25 mouse cellular contexts compared by ENCODE assay signal in genomic region chr12:107539683-107540082, GRCm38 (mm10). TPM values are rescaled to one million over a fixed set of nuclear protein-coding genes. Genes with fewer than 3 reads are reported as not detected.
DNase-seq lines count a peak whose midpoint lies in the region; ATAC-seq and TF ChIP-seq lines count a peak whose summit lies in the region.
"Had no signal": no experiment of that assay in that cellular context is flagged by ENCODE, and none has a peak within 500 bp of the region (broad histone marks: within the 10 kb centered on the region; RNA-seq: fewer than 3 reads in every experiment).

No protein-coding gene starts in this region.

- no peak for ATAC-seq in intestine, embryonic 14.5 days (replicated peaks; ENCODE audit: low FRiP score, low TSS enrichment, low read depth)
- no peak for ATAC-seq in intestine, postnatal 0 days
- peak; percentile 31 for ATAC-seq in lung, embryonic 15.5 days (ENCODE audit: borderline replicate concordance, extremely low read depth, low FRiP score, low TSS enrichment)
- 0 out of 2 replicates have a peak, but pooled peaks have one; percentile 31 for ATAC-seq in intestine, embryonic 16.5 days
- peak; percentile 71; the same call in 1 of the 2 replicates for ATAC-seq in stomach, embryonic 16.5 days (ENCODE audit: insufficient read depth, low FRiP score)
- ATAC-seq: forebrain, embryonic 16.5 days had no signal

- H3K27ac ChIP-seq in intestine, embryonic 14.5 days (ENCODE audit: low read depth): no peak overlapping the region
- no peak overlapping the region for H3K27ac ChIP-seq in intestine, postnatal 0 days (ENCODE audit: low read depth, low read length)
- no peak overlapping the region for H3K27ac ChIP-seq in lung, embryonic 15.5 days
- H3K27ac ChIP-seq in intestine, embryonic 16.5 days (ENCODE audit: low read length): no peak overlapping the region
- no peak overlapping the region for H3K27ac ChIP-seq in stomach, embryonic 16.5 days (ENCODE audit: low read length)
- no peak overlapping the region for H3K27ac ChIP-seq in midbrain, embryonic 10.5 days (replicated peaks)
- H3K27ac ChIP-seq: embryonic facial prominence, embryonic 13.5 days; forebrain, embryonic 12.5 days; heart, adult 2 months; heart, embryonic 15.5 days; hindbrain, embryonic 10.5 days had no signal

- H3K9me3 ChIP-seq in intestine, embryonic 14.5 days (ENCODE audit: control insufficient read depth, low read length): no peaks in the 10 kb centered on the region
- H3K9me3 ChIP-seq in intestine, postnatal 0 days (ENCODE audit: control insufficient read depth): no peaks in the 10 kb centered on the region
- no peaks in the 10 kb centered on the region for H3K9me3 ChIP-seq in lung, embryonic 15.5 days
- no peaks in the 10 kb centered on the region for H3K9me3 ChIP-seq in intestine, embryonic 16.5 days (ENCODE audit: control insufficient read depth, low read length)
- no peaks in the 10 kb centered on the region for H3K9me3 ChIP-seq in stomach, embryonic 16.5 days (replicated peaks; ENCODE audit: control insufficient read depth, low read length)
- H3K9me3 ChIP-seq in midbrain, embryonic 10.5 days (replicated peaks): no peaks in the 10 kb centered on the region
- H3K9me3 ChIP-seq: embryonic facial prominence, embryonic 13.5 days; forebrain, embryonic 12.5 days; heart, embryonic 15.5 days; hindbrain, embryonic 10.5 days had no signal

- no peak overlapping the region for H3K4me2 ChIP-seq in intestine, embryonic 14.5 days (ENCODE audit: low read length)
- H3K4me2 ChIP-seq in intestine, postnatal 0 days (replicated peaks; ENCODE audit: low read depth): no peak overlapping the region
- H3K4me2 ChIP-seq in lung, embryonic 15.5 days: no peak overlapping the region
- H3K4me2 ChIP-seq in intestine, embryonic 16.5 days (ENCODE audit: low read depth, low read length): no peak overlapping the region
- no peak overlapping the region for H3K4me2 ChIP-seq in stomach, embryonic 16.5 days (ENCODE audit: low read depth, low read length)
- H3K4me2 ChIP-seq: embryonic facial prominence, embryonic 13.5 days; forebrain, embryonic 12.5 days; heart, embryonic 11.5 days; heart, embryonic 15.5 days had no signal

- WGBS in intestine, embryonic 14.5 days: 70% methylated on average over 3 of the region's 3 CpGs
- 56% methylated on average over 3 of the region's 3 CpGs for WGBS in intestine, postnatal 0 days
- 50% methylated on average over 3 of the region's 3 CpGs for WGBS in lung, embryonic 15.5 days
- WGBS in intestine, embryonic 16.5 days: 60% methylated on average over 3 of the region's 3 CpGs
- 57% methylated on average over 3 of the region's 3 CpGs for WGBS in stomach, embryonic 16.5 days
- 81% methylated on average over 3 of the region's 3 CpGs for WGBS in midbrain, embryonic 10.5 days

- H3K9ac ChIP-seq in intestine, embryonic 14.5 days (ENCODE audit: low read length): no peak overlapping the region
- H3K9ac ChIP-seq in intestine, postnatal 0 days (ENCODE audit: low read depth, low read length): no peak overlapping the region
- H3K9ac ChIP-seq in lung, embryonic 15.5 days: no peak overlapping the region
- H3K9ac ChIP-seq in intestine, embryonic 16.5 days (ENCODE audit: low read depth, low read length): no peak overlapping the region
- H3K9ac ChIP-seq in stomach, embryonic 16.5 days (ENCODE audit: low read length): no peak overlapping the region
- H3K9ac ChIP-seq: embryonic facial prominence, embryonic 13.5 days; forebrain, embryonic 12.5 days; heart, embryonic 15.5 days had no signal

- H3K27me3 ChIP-seq in intestine, embryonic 14.5 days (replicated peaks; ENCODE audit: control insufficient read depth, insufficient read depth, low read length): no peaks in the 10 kb centered on the region
- no peaks in the 10 kb centered on the region for H3K27me3 ChIP-seq in intestine, postnatal 0 days (replicated peaks; ENCODE audit: control insufficient read depth, insufficient read depth, low read length)
- H3K27me3 ChIP-seq in lung, embryonic 15.5 days: no peaks in the 10 kb centered on the region
- H3K27me3 ChIP-seq in intestine, embryonic 16.5 days (replicated peaks; ENCODE audit: control insufficient read depth, insufficient read depth, low read length): no peaks in the 10 kb centered on the region
- no peaks in the 10 kb centered on the region for H3K27me3 ChIP-seq in stomach, embryonic 16.5 days (ENCODE audit: control insufficient read depth, insufficient read depth, low read length)
- H3K27me3 ChIP-seq in midbrain, embryonic 10.5 days (ENCODE audit: low read depth, poor library complexity, severe bottlenecking): no peaks in the 10 kb centered on the region
- H3K27me3 ChIP-seq: embryonic facial prominence, embryonic 13.5 days; heart, embryonic 15.5 days had no signal

- DNase-seq in intestine, embryonic 14.5 days (ENCODE audit: low spot score): peak; percentile 21
- DNase-seq in lung, postnatal 4 days: no peak
- no peak for DNase-seq in adrenal gland, adult 2 months
- DNase-seq in midbrain, embryonic 10.5 days (ENCODE audit: low spot score): no peak
- DNase-seq: adrenal gland, postnatal 25 days; cerebellum, adult 18-20 months; cerebellum, adult 9-11 months; cerebellum, postnatal 36 days; gastrocnemius, postnatal 10 days; heart, adult 2 months; heart, postnatal 14 days had no signal

- no peak overlapping the region for H3K4me3 ChIP-seq in intestine, embryonic 14.5 days (ENCODE audit: low read depth, low read length)
- no peak overlapping the region for H3K4me3 ChIP-seq in intestine, postnatal 0 days (ENCODE audit: low read depth, low read length)
- H3K4me3 ChIP-seq in lung, embryonic 15.5 days: no peak overlapping the region
- H3K4me3 ChIP-seq in intestine, embryonic 16.5 days (ENCODE audit: low read length): no peak overlapping the region
- no peak overlapping the region for H3K4me3 ChIP-seq in stomach, embryonic 16.5 days (replicated peaks; ENCODE audit: low read length)
- no peak overlapping the region for H3K4me3 ChIP-seq in midbrain, embryonic 10.5 days
- H3K4me3 ChIP-seq: embryonic facial prominence, embryonic 13.5 days; forebrain, embryonic 12.5 days; heart, adult 2 months; heart, embryonic 15.5 days; hindbrain, embryonic 10.5 days had no signal

- no peaks in the 10 kb centered on the region for H3K4me1 ChIP-seq in intestine, embryonic 14.5 days (replicated peaks; ENCODE audit: control insufficient read depth, insufficient read depth, low read length)
- H3K4me1 ChIP-seq in intestine, postnatal 0 days (replicated peaks; ENCODE audit: control insufficient read depth, insufficient read depth, low read length): no peaks in the 10 kb centered on the region
- peaks cover 8% of the 10 kb centered on the region for H3K4me1 ChIP-seq in lung, embryonic 15.5 days
- H3K4me1 ChIP-seq in intestine, embryonic 16.5 days (ENCODE audit: control insufficient read depth, insufficient read depth, low read length): peaks cover 3% of the 10 kb centered on the region; the same call in 1 of the 2 replicates
- no peaks in the 10 kb centered on the region for H3K4me1 ChIP-seq in stomach, embryonic 16.5 days (ENCODE audit: control insufficient read depth, insufficient read depth, low read length)
- no peaks in the 10 kb centered on the region for H3K4me1 ChIP-seq in midbrain, embryonic 10.5 days
- H3K4me1 ChIP-seq: forebrain, embryonic 12.5 days; heart, embryonic 15.5 days; hindbrain, embryonic 10.5 days had no signal

- no peak for TF ChIP-seq CTCF in intestine, postnatal 0 days (IDR thresholded peaks at IDR 0.05; ENCODE audit: low read depth)

- H3K36me3 ChIP-seq in intestine, embryonic 14.5 days (ENCODE audit: control insufficient read depth, insufficient read depth, low read length): no peaks in the 10 kb centered on the region
- H3K36me3 ChIP-seq in intestine, postnatal 0 days (ENCODE audit: control insufficient read depth, insufficient read depth): no peaks in the 10 kb centered on the region
- no peaks in the 10 kb centered on the region for H3K36me3 ChIP-seq in lung, embryonic 15.5 days
- no peaks in the 10 kb centered on the region for H3K36me3 ChIP-seq in intestine, embryonic 16.5 days (ENCODE audit: control insufficient read depth, insufficient read depth, low read length)
- H3K36me3 ChIP-seq in stomach, embryonic 16.5 days (ENCODE audit: control insufficient read depth, insufficient read depth, low read length): no peaks in the 10 kb centered on the region
- no peaks in the 10 kb centered on the region for H3K36me3 ChIP-seq in midbrain, embryonic 10.5 days
- H3K36me3 ChIP-seq: embryonic facial prominence, embryonic 13.5 days; forebrain, embryonic 12.5 days; heart, embryonic 15.5 days; hindbrain, embryonic 10.5 days had no signal

RNA-seq across cellular contexts. Expression of gene 3110018I06Rik, which starts 51.3 kb away (rescaled TPM):
- not detected in 2 replicates for polyA plus RNA-seq in intestine, embryonic 14.5 days (2014; fragmentation: Nextera tagmentation; extraction: Ambion mirVana)
- polyA plus RNA-seq in intestine, postnatal 0 days (2015; fragmentation: Nextera tagmentation; extraction: Ambion mirVana): not detected in 2 replicates
- not detected in 2 replicates for polyA plus RNA-seq in lung, embryonic 15.5 days (2015; fragmentation: Nextera tagmentation; extraction: Ambion mirVana)
- polyA plus RNA-seq in intestine, embryonic 16.5 days (2015; fragmentation: Nextera tagmentation; extraction: Ambion mirVana): not detected in 2 replicates
- polyA plus RNA-seq in stomach, embryonic 16.5 days (2015; fragmentation: Nextera tagmentation; extraction: Ambion mirVana): not detected in 2 replicates
- total RNA-seq in adrenal gland, adult 2 months (2021): not detected
- not detected in 2 replicates for polyA plus RNA-seq in adrenal gland, adult 2 months (2012; rRNA removed)
- not detected in 2 replicates for polyA plus RNA-seq in midbrain, embryonic 10.5 days (2016; fragmentation: Nextera tagmentation; extraction: Ambion mirVana)
- total RNA-seq: adrenal gland, postnatal 25 days; gastrocnemius, postnatal 10 days; gastrocnemius, postnatal 4 days; heart, adult 2 months; heart, postnatal 14 days; MEL had no signal
- polyA plus RNA-seq: C2C12; embryonic facial prominence, embryonic 13.5 days; forebrain, embryonic 12.5 days; forebrain, embryonic 16.5 days; frontal cortex, adult 2 months; heart, adult 2 months; heart, embryonic 11.5 days; heart, embryonic 15.5 days; hindbrain, embryonic 10.5 days had no signal

Comparison
In these comparisons a context has a peak if more than half of its experiments do, and no peak if none do; other contexts are left out.
1. ATAC-seq: peak in lung, embryonic 15.5 days (single experiment), intestine, embryonic 16.5 days (single experiment) and stomach, embryonic 16.5 days (single experiment); none in intestine, embryonic 14.5 days (single experiment) and intestine, postnatal 0 days (single experiment).